Mouse (Mus musculus) stomach, embryonic 15.5 days (tissue): ENCODE measurements around the gene Gm9936. TPM values are rescaled to one million over a fixed set of nuclear protein-coding genes. Genes with fewer than 3 reads are reported as not detected.

Experiments
- ATAC-seq: fragments of 200-750 bp; cut with Nextera tagmentation; 2 replicates; pipeline ENCODE4 v1.8.0; 2017; ENCODE audit warnings: low read depth, moderate number of reproducible peaks, moderate TSS enrichment; ENCODE audit not compliant: insufficient read depth, low FRiP score
- H3K27ac ChIP-seq: fragments of 300-500 bp; sonication (generic); 2 replicates; pipeline ENCODE4 v1.5.1; 2015; ENCODE audit warnings: mild to moderate bottlenecking, inconsistent platforms
- H3K27me3 ChIP-seq: fragments of 300-500 bp; sonication (generic); replicated peaks from 2 replicates; pipeline ENCODE4 v1.6.1; 2015; ENCODE audit warnings: inconsistent platforms
- H3K36me3 ChIP-seq: fragments of 300-500 bp; sonication (generic); 2 replicates; pipeline ENCODE4 v1.6.1; 2015; ENCODE audit warnings: inconsistent platforms
- H3K4me1 ChIP-seq: fragments of 300-500 bp; sonication (generic); 2 replicates; pipeline ENCODE4 v1.6.1; 2015; ENCODE audit warnings: inconsistent platforms
- H3K4me2 ChIP-seq: fragments of 300-500 bp; sonication (generic); 2 replicates; pipeline ENCODE4 v1.6.1; 2015; ENCODE audit warnings: mild to moderate bottlenecking, inconsistent platforms
- H3K4me3 ChIP-seq: fragments of 300-500 bp; sonication (generic); replicated peaks from 2 replicates; pipeline ENCODE4 v1.5.1; 2015; ENCODE audit warnings: inconsistent platforms
- H3K9ac ChIP-seq: fragments of 300-500 bp; sonication (generic); 2 replicates; pipeline ENCODE4 v1.6.1; 2015; ENCODE audit warnings: inconsistent platforms
- H3K9me3 ChIP-seq: fragments of 300-500 bp; sonication (generic); 2 replicates; pipeline ENCODE4 v1.6.1; 2016; ENCODE audit warnings: inconsistent platforms
- WGBS: fragments of 180-500 bp; shearing (Covaris S2); methylation state at CpG from one replicate; pipeline ENCODE4 v1.1.7; 2015; 5-methylcytosine and 5-hydroxymethylcytosine counted together
- polyA plus RNA-seq: library from polyadenylated mRNA; unstranded; fragments of >200 nt; fragmentation: Nextera tagmentation; extraction: Ambion mirVana; gene quantifications from 2 replicates; pipeline ENCODE4 v1.2.1, GENCODE M21; 2015

Gm9936 gene
- polyA plus RNA-seq, 1 experiment from 2014 or later = 0.12 TPM

- Histone ChIP-seq H3K4me1 (peaks cover 8% of the 10 kb centered on the region), H3K9me3 (no peaks in the 10 kb centered on the region), H3K27ac (no peak overlapping the region), H3K9ac (no peak overlapping the region), H3K27me3 (no peaks in the 10 kb centered on the region), H3K4me2 (no peak overlapping the region), H3K36me3 (no peaks in the 10 kb centered on the region), H3K4me3 (no peak overlapping the region)
- no peak for ATAC-seq
- WGBS = 69% methylated on average over 3 of the region's 3 CpGs
These were observed 28.7 kb downstream of the Gm9936 start for GRCm38 (mm10) chr5:114829740-114830139.

- no peak for ATAC-seq
- Histone ChIP-seq H3K27me3 (no peaks in the 10 kb centered on the region), H3K9ac (no peak overlapping the region), H3K4me3 (no peak overlapping the region), H3K36me3 (no peaks in the 10 kb centered on the region), H3K9me3 (no peaks in the 10 kb centered on the region), H3K27ac (no peak overlapping the region), H3K4me2 (no peak overlapping the region), H3K4me1 (peaks cover 8% of the 10 kb centered on the region)
- WGBS = 74% methylated on average over 12 of the region's 12 CpGs
These were observed 31.1 kb downstream of the Gm9936 start for GRCm38 (mm10) chr5:114827427-114827826.

GRCm38 (mm10) chr5:114825978-114826691 is 32.3 kb downstream of the Gm9936 start:
- H3K27ac ChIP-seq = no peak overlapping the region; the same call in 1 of the 2 replicates
- peak overlapping the region; percentile 83 for H3K4me2 ChIP-seq
- H3K4me3 ChIP-seq = peak overlapping the region; percentile 40
- no peak overlapping the region for H3K9ac ChIP-seq
- WGBS = 7% methylated on average over 27 of the region's 27 CpGs
- H3K9me3 ChIP-seq = no peaks in the 10 kb centered on the region
- peaks cover 8% of the 10 kb centered on the region for H3K4me1 ChIP-seq
- no peaks in the 10 kb centered on the region for H3K27me3 ChIP-seq
- peaks cover 3% of the 10 kb centered on the region; the same call in 1 of the 2 replicates for H3K36me3 ChIP-seq
- ATAC-seq = peak; percentile 85

- peaks cover 3% of the 10 kb centered on the region; the same call in 1 of the 2 replicates for H3K36me3 ChIP-seq
- H3K4me2 ChIP-seq = peak overlapping the region; percentile 17; the same call in 1 of the 2 replicates
- ATAC-seq = no peak
- no peak overlapping the region for H3K27ac ChIP-seq
- no peak overlapping the region for H3K4me3 ChIP-seq
- no peaks in the 10 kb centered on the region for H3K27me3 ChIP-seq
- no peaks in the 10 kb centered on the region for H3K9me3 ChIP-seq
- H3K4me1 ChIP-seq = peaks cover 8% of the 10 kb centered on the region
- H3K9ac ChIP-seq = no peak overlapping the region
- 18% methylated on average over 9 of the region's 9 CpGs for WGBS
These were observed 34.3 kb downstream of the Gm9936 start for GRCm38 (mm10) chr5:114824197-114824596.

- Histone ChIP-seq H3K9ac (peak within 1 kb of the TSS; percentile 63; the same call in 1 of the 2 replicates), H3K4me1 (peaks cover 8% of the 10 kb centered on the region), H3K9me3 (no peaks in the 10 kb centered on the region), H3K4me3 (peak within 1 kb of the TSS; percentile 70), H3K4me2 (peak within 1 kb of the TSS; percentile 81), H3K36me3 (peaks cover 3% of the 10 kb centered on the region; the same call in 1 of the 2 replicates), H3K27me3 (no peaks in the 10 kb centered on the region), H3K27ac (peak within 1 kb of the TSS; percentile 77)
- WGBS = 9% methylated on average over 53 of the region's 53 CpGs
- peak; percentile 76 for ATAC-seq
These were observed 35.4 kb downstream of the Gm9936 start, which contains the start of gene 1500011B03Rik for GRCm38 (mm10) chr5:114822796-114823688. TSS of gene 1500011B03Rik (minus strand) at chr5:114823468.

GRCm38 (mm10) chr5:114818124-114818523 is 40.4 kb downstream of the Gm9936 start:
- Histone ChIP-seq H3K4me2 (no peak overlapping the region), H3K36me3 (peaks cover 3% of the 10 kb centered on the region; the same call in 1 of the 2 replicates), H3K4me1 (no peaks in the 10 kb centered on the region), H3K9me3 (no peaks in the 10 kb centered on the region), H3K27ac (no peak overlapping the region), H3K9ac (no peak overlapping the region), H3K4me3 (no peak overlapping the region), H3K27me3 (no peaks in the 10 kb centered on the region)
- ATAC-seq = no peak
- WGBS = 80% methylated on average over 11 of the region's 11 CpGs

GRCm38 (mm10) chr5:114816599-114816998 is 41.9 kb downstream of the Gm9936 start:
- H3K27ac ChIP-seq = no peak overlapping the region
- WGBS = 49% methylated on average over 6 of the region's 6 CpGs

GRCm38 (mm10) chr5:114813525-114814181 is 44.8 kb downstream of the Gm9936 start:
- no peaks in the 10 kb centered on the region for H3K27me3 ChIP-seq
- ATAC-seq = peak; percentile 93
- H3K4me3 ChIP-seq = peak overlapping the region; percentile 99
- peak overlapping the region; percentile 62; the same call in 1 of the 2 replicates for H3K9ac ChIP-seq
- 0 out of 2 replicates have a peak, but pooled peaks cover 5% of the 10 kb centered on the region for H3K36me3 ChIP-seq
- WGBS = under 1% methylated on average over 50 of the region's 50 CpGs
- no peaks in the 10 kb centered on the region for H3K4me1 ChIP-seq
- peak overlapping the region; percentile 70 for H3K4me2 ChIP-seq
- H3K9me3 ChIP-seq = no peaks in the 10 kb centered on the region
- peak overlapping the region; percentile 83 for H3K27ac ChIP-seq

More at GRCm38 (mm10) chr5:114816599-114816998, 41.9 kb downstream of the Gm9936 start:
- no peak for ATAC-seq
- no peaks in the 10 kb centered on the region for H3K4me1 ChIP-seq
- no peaks in the 10 kb centered on the region for H3K27me3 ChIP-seq
- no peak overlapping the region for H3K4me2 ChIP-seq
- peaks cover 3% of the 10 kb centered on the region; the same call in 1 of the 2 replicates for H3K36me3 ChIP-seq
- H3K9me3 ChIP-seq = no peaks in the 10 kb centered on the region
- no peak overlapping the region for H3K9ac ChIP-seq
- no peak overlapping the region for H3K4me3 ChIP-seq

- Histone ChIP-seq H3K4me3 (no peak overlapping the region), H3K9me3 (no peaks in the 10 kb centered on the region), H3K27ac (no peak overlapping the region), H3K4me1 (0 out of 2 replicates have a peak, but pooled peaks cover 3% of the 10 kb centered on the region), H3K27me3 (no peaks in the 10 kb centered on the region), H3K36me3 (0 out of 2 replicates have a peak, but pooled peaks cover 16% of the 10 kb centered on the region), H3K4me2 (no peak overlapping the region), H3K9ac (no peak overlapping the region)
- ATAC-seq = no peak
- 88% methylated on average over 5 of the region's 5 CpGs for WGBS
These were observed 48.7 kb downstream of the Gm9936 start for GRCm38 (mm10) chr5:114809826-114810225.

- Histone ChIP-seq H3K27me3 (no peaks in the 10 kb centered on the region), H3K27ac (no peak overlapping the region), H3K4me3 (no peak overlapping the region), H3K36me3 (peaks cover 21% of the 10 kb centered on the region; the same call in 1 of the 2 replicates), H3K4me1 (0 out of 2 replicates have a peak, but pooled peaks cover 3% of the 10 kb centered on the region), H3K4me2 (no peak overlapping the region), H3K9ac (no peak overlapping the region), H3K9me3 (no peaks in the 10 kb centered on the region)
- ATAC-seq = no peak
- 83% methylated on average over 10 of the region's 10 CpGs for WGBS
These were observed 49.2 kb downstream of the Gm9936 start for GRCm38 (mm10) chr5:114809181-114809756.

GRCm38 (mm10) chr5:114808385-114808784 is 50.1 kb downstream of the Gm9936 start:
- no peaks in the 10 kb centered on the region for H3K9me3 ChIP-seq
- H3K9ac ChIP-seq = no peak overlapping the region
- no peaks in the 10 kb centered on the region for H3K27me3 ChIP-seq
- H3K4me3 ChIP-seq = no peak overlapping the region
- no peak overlapping the region for H3K4me2 ChIP-seq
- 82% methylated on average over 8 of the region's 8 CpGs for WGBS
- no peak overlapping the region for H3K27ac ChIP-seq
- 0 out of 2 replicates have a peak, but pooled peaks have one; percentile 19 for ATAC-seq
- 0 out of 2 replicates have a peak, but pooled peaks cover 3% of the 10 kb centered on the region for H3K4me1 ChIP-seq
- peaks cover 30% of the 10 kb centered on the region; the same call in 1 of the 2 replicates for H3K36me3 ChIP-seq
